Mouse (Mus musculus) adipocyte (in vitro differentiated cells): ENCODE results near the gene Ces1f.
A peak's percentile ranks its signal among the peaks of the same experiment; 100 is the strongest.
"Not testable (repeated sequence)": the region's sequence is repeated elsewhere in the genome, so short reads cannot be mapped to it uniquely, and the experiment has no call there.

Experiments used
- DNase-seq: peaks from one replicate; pipeline ENCODE4 v3.0.0-alpha.2; 2016; ENCODE audit warnings: low spot score

Gene Ces1f

GRCm38 (mm10) chr8:93279556-93279955, at the start of gene Ces1f:
TSS of gene Ces1f (minus strand) at chr8:93279747.
- DNase-seq, result peak; percentile 12

GRCm38 (mm10) chr8:93325123-93325522, 45.6 kb upstream of the Ces1f start:
- no peak for DNase-seq

GRCm38 (mm10) chr8:93317031-93317430, 37.5 kb upstream of the Ces1f start:
- DNase-seq, result no peak

- no peak for DNase-seq
These were observed 36.0 kb upstream of the Ces1f start for GRCm38 (mm10) chr8:93315557-93315956.

GRCm38 (mm10) chr8:93283896-93284295, 4.3 kb upstream of the Ces1f start:
- no peak for DNase-seq

GRCm38 (mm10) chr8:93282349-93282748, 2.8 kb upstream of the Ces1f start:
- DNase-seq, result peak; percentile 57

GRCm38 (mm10) chr8:93278176-93278805, 1.3 kb downstream of the Ces1f start:
- DNase-seq, result no peak

GRCm38 (mm10) chr8:93274609-93275008, 4.9 kb downstream of the Ces1f start:
- DNase-seq, result no peak

- DNase-seq, result peak; percentile 33
These were observed 6.2 kb downstream of the Ces1f start for GRCm38 (mm10) chr8:93273321-93273720.

- DNase-seq, result peak; percentile 31
These were observed 6.9 kb downstream of the Ces1f start for GRCm38 (mm10) chr8:93272686-93273085.

GRCm38 (mm10) chr8:93261436-93261835, 18.1 kb downstream of the Ces1f start:
- peak; percentile 66 for DNase-seq

GRCm38 (mm10) chr8:93252400-93252925, 27.1 kb downstream of the Ces1f start:
- DNase-seq, result no peak

- DNase-seq, result no peak
These were observed 33.5 kb downstream of the Ces1f start for GRCm38 (mm10) chr8:93246057-93246456.

- DNase-seq, result no peak
These were observed 39.7 kb downstream of the Ces1f start for GRCm38 (mm10) chr8:93239884-93240283.

- no peak for DNase-seq
These were observed 43.9 kb downstream of the Ces1f start for GRCm38 (mm10) chr8:93235681-93236080.

GRCm38 (mm10) chr8:93234706-93235105, 44.8 kb downstream of the Ces1f start:
- DNase-seq, result peak; percentile 44

GRCm38 (mm10) chr8:93234068-93234467, 45.5 kb downstream of the Ces1f start:
- peak; percentile 40 for DNase-seq

- no peak for DNase-seq
These were observed 50.1 kb downstream of the Ces1f start, which contains the start of gene Ces1e for GRCm38 (mm10) chr8:93229446-93229845. TSS of gene Ces1e (minus strand) at chr8:93229619.

GRCm38 (mm10) chr8:93228673-93229370, 50.7 kb downstream of the Ces1f start:
- peak; percentile 21 for DNase-seq

- not testable (repeated sequence) for DNase-seq
These were observed 53.1 kb downstream of the Ces1f start for GRCm38 (mm10) chr8:93226471-93226870.

- no peak for DNase-seq
These were observed 57.7 kb downstream of the Ces1f start for GRCm38 (mm10) chr8:93221896-93222295.

GRCm38 (mm10) chr8:93217867-93218266, 61.7 kb downstream of the Ces1f start:
- DNase-seq, result peak; percentile 21

- no peak for DNase-seq
These were observed 62.2 kb downstream of the Ces1f start for GRCm38 (mm10) chr8:93217375-93217774.
